Mouse (Mus musculus) neural tube, embryonic 14.5 days (tissue): ENCODE results near the gene Mgat5b. TPM values are rescaled to one million over a fixed set of nuclear protein-coding genes. Genes with fewer than 3 reads are reported as not detected.
A peak's percentile ranks its signal among the peaks of the same experiment; 100 is the strongest.

Experiments
- ATAC-seq: fragments of 200-750 bp; cut with Nextera tagmentation; 2 replicates; pipeline ENCODE4 v1.8.0; 2017; ENCODE audit warnings: low read depth, mild to moderate bottlenecking, moderate TSS enrichment, moderate library complexity
- H3K27ac ChIP-seq: fragments of 300-500 bp; sonication (generic); 2 replicates; pipeline ENCODE4 v1.5.1; 2014; ENCODE audit warnings: low read depth, mild to moderate bottlenecking, control low read depth, low read length, moderate library complexity, mixed read lengths
- H3K27me3 ChIP-seq: fragments of 300-500 bp; sonication (generic); 2 replicates; pipeline ENCODE4 v1.6.1; 2014; ENCODE audit warnings: low read length; ENCODE audit not compliant: control insufficient read depth, insufficient read depth
- H3K36me3 ChIP-seq: fragments of 300-500 bp; sonication (generic); 2 replicates; pipeline ENCODE4 v1.6.1; 2014; ENCODE audit warnings: low read length, mixed read lengths; ENCODE audit not compliant: control insufficient read depth, insufficient read depth
- H3K4me1 ChIP-seq: fragments of 300-500 bp; sonication (generic); 2 replicates; pipeline ENCODE4 v1.6.1; 2014; ENCODE audit warnings: low read length; ENCODE audit not compliant: control insufficient read depth, insufficient read depth
- H3K4me2 ChIP-seq: fragments of 300-500 bp; sonication (generic); 2 replicates; pipeline ENCODE4 v1.6.1; 2014; ENCODE audit warnings: mild to moderate bottlenecking, low read depth, low read length, control low read depth
- H3K4me3 ChIP-seq: fragments of 300-500 bp; sonication (generic); 2 replicates; pipeline ENCODE4 v1.5.1; 2014; ENCODE audit warnings: low read depth, low read length, control low read depth, mixed read lengths
- H3K9ac ChIP-seq: fragments of 300-500 bp; sonication (generic); replicated peaks from 2 replicates; pipeline ENCODE4 v1.6.1; 2014; ENCODE audit warnings: low read depth, mild to moderate bottlenecking, control low read depth, low read length, mixed read lengths
- H3K9me3 ChIP-seq: fragments of 300-500 bp; sonication (generic); 2 replicates; pipeline ENCODE4 v1.6.1; 2016; ENCODE audit warnings: low read length; ENCODE audit not compliant: control insufficient read depth
- WGBS: fragments of 180-500 bp; shearing (Covaris S2); extraction: QIAGEN DNeasy Blood & Tissue Kit; methylation state at CpG from one replicate; pipeline ENCODE4 v1.1.7; 2014; 5-methylcytosine and 5-hydroxymethylcytosine counted together
- polyA plus RNA-seq: library from polyadenylated mRNA; unstranded; fragments of >200 nt; fragmentation: Nextera tagmentation; extraction: Ambion mirVana; gene quantifications from 2 replicates; pipeline ENCODE4 v1.2.1, GENCODE M21; 2014

The Mgat5b gene
- polyA plus RNA-seq, 1 experiment from 2014 or later: 21.6 TPM

- no peaks in the 10 kb centered on the region for H3K27me3 ChIP-seq
- H3K9ac ChIP-seq: no peak overlapping the region
- no peaks in the 10 kb centered on the region for H3K9me3 ChIP-seq
- WGBS: 62% methylated on average over 4 of the region's 4 CpGs
- H3K4me2 ChIP-seq: no peak overlapping the region
- peaks cover 21% of the 10 kb centered on the region for H3K36me3 ChIP-seq
- no peak overlapping the region for H3K27ac ChIP-seq
- no peak overlapping the region for H3K4me3 ChIP-seq
- peaks cover 6% of the 10 kb centered on the region; the same call in 1 of the 2 replicates for H3K4me1 ChIP-seq
- no peak for ATAC-seq
Measured at GRCm38 (mm10) chr11:116982543-116982942, 63.9 kb downstream of the Mgat5b start.

- Histone ChIP-seq H3K4me1 (peaks cover 3% of the 10 kb centered on the region; the same call in 1 of the 2 replicates), H3K4me2 (no peak overlapping the region), H3K9me3 (no peaks in the 10 kb centered on the region), H3K36me3 (peaks cover 13% of the 10 kb centered on the region), H3K27ac (no peak overlapping the region), H3K9ac (no peak overlapping the region), H3K4me3 (no peak overlapping the region), H3K27me3 (no peaks in the 10 kb centered on the region)
- 83% methylated on average over 14 of the region's 15 CpGs for WGBS
- no peak for ATAC-seq
Measured at GRCm38 (mm10) chr11:116985504-116986385, 67.1 kb downstream of the Mgat5b start.

- Histone ChIP-seq H3K27ac (no peak overlapping the region), H3K9ac (no peak overlapping the region)
Measured at GRCm38 (mm10) chr11:116988131-116988530, 69.5 kb downstream of the Mgat5b start.

GRCm38 (mm10) chr11:116990231-116990630 is 71.6 kb downstream of the Mgat5b start:
- Histone ChIP-seq H3K27ac (peak overlapping the region; percentile 35), H3K9ac (no peak overlapping the region), H3K27me3 (no peaks in the 10 kb centered on the region), H3K36me3 (peaks cover 10% of the 10 kb centered on the region; the same call in 1 of the 2 replicates), H3K4me3 (no peak overlapping the region), H3K4me2 (no peak overlapping the region), H3K4me1 (peaks cover 13% of the 10 kb centered on the region; the same call in 1 of the 2 replicates), H3K9me3 (no peaks in the 10 kb centered on the region)
- 43% methylated on average over 7 of the region's 7 CpGs for WGBS
- ATAC-seq: no peak

More at GRCm38 (mm10) chr11:116988131-116988530, 69.5 kb downstream of the Mgat5b start:
- H3K9me3 ChIP-seq: no peaks in the 10 kb centered on the region
- peaks cover 6% of the 10 kb centered on the region; the same call in 1 of the 2 replicates for H3K4me1 ChIP-seq
- H3K4me3 ChIP-seq: no peak overlapping the region
- ATAC-seq: no peak
- H3K27me3 ChIP-seq: no peaks in the 10 kb centered on the region
- whole genome bisulfite sequencing: 30% methylated on average over 8 of the region's 8 CpGs
- no peak overlapping the region for H3K4me2 ChIP-seq
- peaks cover 10% of the 10 kb centered on the region; the same call in 1 of the 2 replicates for H3K36me3 ChIP-seq

GRCm38 (mm10) chr11:116991410-116991809 is 72.7 kb downstream of the Mgat5b start:
- H3K27me3 ChIP-seq: no peaks in the 10 kb centered on the region
- no peaks in the 10 kb centered on the region for H3K36me3 ChIP-seq
- 54% methylated on average over 8 of the region's 8 CpGs for WGBS

GRCm38 (mm10) chr11:116991964-116992363 is 73.3 kb downstream of the Mgat5b start:
- H3K27ac ChIP-seq: no peak overlapping the region

More at GRCm38 (mm10) chr11:116991410-116991809, 72.7 kb downstream of the Mgat5b start:
- no peaks in the 10 kb centered on the region for H3K9me3 ChIP-seq
- no peak overlapping the region for H3K4me3 ChIP-seq
- H3K27ac ChIP-seq: no peak overlapping the region
- ATAC-seq: no peak
- peaks cover 13% of the 10 kb centered on the region; the same call in 1 of the 2 replicates for H3K4me1 ChIP-seq
- H3K4me2 ChIP-seq: no peak overlapping the region
- H3K9ac ChIP-seq: no peak overlapping the region

GRCm38 (mm10) chr11:116994095-116994582 is 75.5 kb downstream of the Mgat5b start:
- Histone ChIP-seq H3K9ac (no peak overlapping the region), H3K27me3 (no peaks in the 10 kb centered on the region), H3K36me3 (no peaks in the 10 kb centered on the region), H3K27ac (no peak overlapping the region), H3K4me1 (peaks cover 10% of the 10 kb centered on the region; the same call in 1 of the 2 replicates), H3K4me2 (peak overlapping the region; percentile 40; the same call in 1 of the 2 replicates), H3K4me3 (no peak overlapping the region), H3K9me3 (no peaks in the 10 kb centered on the region)
- 0 out of 2 replicates have a peak, but pooled peaks have one; percentile 8 for ATAC-seq
- WGBS: 1% methylated on average over 18 of the region's 18 CpGs

More at GRCm38 (mm10) chr11:116991964-116992363, 73.3 kb downstream of the Mgat5b start:
- Histone ChIP-seq H3K4me1 (peaks cover 13% of the 10 kb centered on the region; the same call in 1 of the 2 replicates), H3K36me3 (no peaks in the 10 kb centered on the region), H3K4me2 (no peak overlapping the region), H3K27me3 (no peaks in the 10 kb centered on the region), H3K9ac (no peak overlapping the region), H3K9me3 (no peaks in the 10 kb centered on the region), H3K4me3 (no peak overlapping the region)
- ATAC-seq: no peak
- 72% methylated on average over 6 of the region's 6 CpGs for WGBS

GRCm38 (mm10) chr11:116996976-116997375 is 78.3 kb downstream of the Mgat5b start:
- no peaks in the 10 kb centered on the region for H3K9me3 ChIP-seq
- ATAC-seq: no peak
- no peak overlapping the region for H3K9ac ChIP-seq
- H3K4me3 ChIP-seq: no peak overlapping the region
- H3K27ac ChIP-seq: no peak overlapping the region
- H3K4me1 ChIP-seq: peaks cover 6% of the 10 kb centered on the region; the same call in 1 of the 2 replicates
- WGBS: 15% methylated on average over 3 of the region's 3 CpGs
- H3K27me3 ChIP-seq: no peaks in the 10 kb centered on the region
- H3K36me3 ChIP-seq: no peaks in the 10 kb centered on the region
- no peak overlapping the region for H3K4me2 ChIP-seq

GRCm38 (mm10) chr11:116998935-116999334 is 80.3 kb downstream of the Mgat5b start:
- Histone ChIP-seq H3K4me1 (peaks cover 5% of the 10 kb centered on the region; the same call in 1 of the 2 replicates), H3K9ac (no peak overlapping the region), H3K4me3 (no peak overlapping the region), H3K36me3 (no peaks in the 10 kb centered on the region), H3K27ac (no peak overlapping the region), H3K4me2 (no peak overlapping the region), H3K27me3 (no peaks in the 10 kb centered on the region), H3K9me3 (no peaks in the 10 kb centered on the region)
- ATAC-seq: no peak
- 96% methylated on average over 5 of the region's 5 CpGs for WGBS
